Mouse (Mus musculus) MEL (cell line): ENCODE data around the gene Rela. TPM values are rescaled to one million over a fixed set of nuclear protein-coding genes. Genes with fewer than 3 reads are reported as not detected.

Experiments used
- DNase-seq: peaks from one replicate; pipeline ENCODE4 v3.0.0; 2011; ENCODE audit warnings: low read depth, low spot score
- H3K27ac ChIP-seq: 2 replicates; pipeline ENCODE4 v1.5.1; 2012; ENCODE audit warnings: low read depth, mild to moderate bottlenecking, control low read depth, low read length, moderate library complexity; ENCODE audit not compliant: control insufficient read depth
- H3K27me3 ChIP-seq, 2 experiments: fragments of 150-350 bp in 1 of 2; sonication (generic) in 1 of 2; 2 replicates each; pipeline ENCODE4 v1.6.1; 2012; ENCODE audit warnings: low read length in 2 of 2, mild to moderate bottlenecking in 2 of 2, improper control_type of control experiment in 1 of 2, moderate library complexity in 1 of 2; ENCODE audit not compliant: insufficient read depth in 2 of 2, control insufficient read depth in 1 of 2
- H3K36me3 ChIP-seq, 2 experiments: 2 replicates each; pipeline ENCODE4 v1.6.1; 2012 to 2014; ENCODE audit warnings: low read length in 2 of 2, improper control_type of control experiment in 1 of 2, inconsistent platforms in 1 of 2, mild to moderate bottlenecking in 1 of 2; ENCODE audit not compliant: insufficient read depth in 2 of 2, control insufficient read depth in 1 of 2
- H3K4me1 ChIP-seq, 2 experiments: fragments of 150-350 bp in 1 of 2; sonication (generic) in 1 of 2; 2 replicates each; pipeline ENCODE4 v1.6.1; 2012; ENCODE audit warnings: low read length in 2 of 2, improper control_type of control experiment in 1 of 2, mild to moderate bottlenecking in 1 of 2; ENCODE audit not compliant: insufficient read depth in 2 of 2, control insufficient read depth in 1 of 2
- H3K4me3 ChIP-seq, 2 experiments: fragments of 150-350 bp in 1 of 2; sonication (generic) in 1 of 2; 2 replicates each; pipeline ENCODE4 v1.5.1; 2012; ENCODE audit warnings: low read depth in 2 of 2, low read length in 2 of 2, mild to moderate bottlenecking in 2 of 2, moderate library complexity in 2 of 2, control low read depth in 1 of 2, improper control_type of control experiment in 1 of 2; ENCODE audit not compliant: control insufficient read depth in 1 of 2, insufficient read depth in 1 of 2
- H3K79me2 ChIP-seq: 2 replicates; pipeline ENCODE4 v1.6.1; 2012; ENCODE audit warnings: mild to moderate bottlenecking, low read length, moderate library complexity; ENCODE audit not compliant: control insufficient read depth, poor library complexity, insufficient read depth
- H3K9ac ChIP-seq: 2 replicates; pipeline ENCODE4 v1.6.1; 2012; ENCODE audit warnings: low read depth, mild to moderate bottlenecking, control low read depth, low read length, moderate library complexity; ENCODE audit not compliant: control insufficient read depth, poor library complexity, severe bottlenecking
- H3K9me3 ChIP-seq: fragments of 150-350 bp; sonication (generic); replicated peaks from 2 replicates; pipeline ENCODE4 v1.6.1; 2012; ENCODE audit warnings: mild to moderate bottlenecking, low read length, improper control_type of control experiment, moderate library complexity; ENCODE audit not compliant: insufficient read depth
- BHLHE40 ChIP-seq: IDR thresholded peaks from 2 replicates; pipeline ENCODE4 v1.6.1; 2012; ENCODE audit warnings: low read depth, mild to moderate bottlenecking, inconsistent platforms, low read length, improper control_type of control experiment, borderline replicate concordance
- CHD1 ChIP-seq: IDR thresholded peaks from 2 replicates; pipeline ENCODE4 v1.6.1; 2012; ENCODE audit warnings: low read depth, mild to moderate bottlenecking, inconsistent platforms, low read length, improper control_type of control experiment
- CHD2 ChIP-seq: IDR thresholded peaks from 2 replicates; pipeline ENCODE4 v1.6.1; 2011; ENCODE audit warnings: low read length, improper control_type of control experiment
- CTCF ChIP-seq, 3 experiments: IDR thresholded peaks in 2 of 3; conservative IDR thresholded peaks in 1 of 3; 2 replicates each; pipeline ENCODE4 v1.5.1; 2011 to 2012; ENCODE audit warnings: low read length in 3 of 3, low read depth in 2 of 3, mild to moderate bottlenecking in 2 of 3, improper control_type of control experiment in 1 of 3, inconsistent platforms in 1 of 3, mixed read lengths in 1 of 3, moderate library complexity in 1 of 3; ENCODE audit not compliant: control insufficient read depth in 1 of 3, insufficient read depth in 1 of 3, poor library complexity in 1 of 3, severe bottlenecking in 1 of 3
- E2F4 ChIP-seq: IDR thresholded peaks from 2 replicates; pipeline ENCODE4 v1.6.1; 2011; ENCODE audit warnings: low read depth, low read length, improper control_type of control experiment, borderline replicate concordance
- ETS1 ChIP-seq: IDR thresholded peaks from 2 replicates; pipeline ENCODE4 v1.6.1; 2012; ENCODE audit warnings: low read depth, mild to moderate bottlenecking, inconsistent platforms, low read length, improper control_type of control experiment, moderate library complexity
- GABPA ChIP-seq: IDR thresholded peaks from 2 replicates; pipeline ENCODE4 v1.6.1; 2012; ENCODE audit warnings: low read depth, mild to moderate bottlenecking, inconsistent platforms, low read length, improper control_type of control experiment, moderate library complexity
- GATA1 ChIP-seq: IDR thresholded peaks from 2 replicates; pipeline ENCODE4 v1.6.1; 2011; ENCODE audit warnings: low read depth, low read length, improper control_type of control experiment
- HCFC1 ChIP-seq: IDR thresholded peaks from 2 replicates; pipeline ENCODE4 v1.6.1; 2012; ENCODE audit warnings: low read depth, mild to moderate bottlenecking, inconsistent platforms, low read length, improper control_type of control experiment, moderate library complexity
- KAT2A ChIP-seq: conservative IDR thresholded peaks from 2 replicates; pipeline ENCODE4 v1.6.1; 2012; ENCODE audit warnings: low read depth, low read length, improper control_type of control experiment, inconsistent platforms
- MAX ChIP-seq: IDR thresholded peaks from 2 replicates; pipeline ENCODE4 v1.6.1; 2011; ENCODE audit warnings: low read length, improper control_type of control experiment
- MEF2A ChIP-seq: IDR thresholded peaks from 2 replicates; pipeline ENCODE4 v1.6.1; 2014; ENCODE audit warnings: low read depth, mild to moderate bottlenecking, inconsistent platforms, low read length, improper control_type of control experiment; ENCODE audit not compliant: poor library complexity, insufficient replicate concordance, severe bottlenecking; ENCODE audit errors: extremely low read depth
- MYC ChIP-seq: IDR thresholded peaks from 2 replicates; pipeline ENCODE4 v1.6.1; 2011; ENCODE audit warnings: low read depth, mild to moderate bottlenecking, low read length, improper control_type of control experiment, moderate library complexity
- NRF1 ChIP-seq: IDR thresholded peaks from 2 replicates; pipeline ENCODE4 v1.6.1; 2014; ENCODE audit warnings: low read depth, mild to moderate bottlenecking, inconsistent platforms, low read length, improper control_type of control experiment, moderate library complexity; ENCODE audit not compliant: poor library complexity, insufficient read depth, severe bottlenecking
- POLR2A ChIP-seq, 2 experiments: IDR thresholded peaks; 2 replicates each; pipeline ENCODE4 v1.6.1; 2011 to 2012; ENCODE audit warnings: low read length in 2 of 2, mild to moderate bottlenecking in 2 of 2, control low read depth in 1 of 2, improper control_type of control experiment in 1 of 2, low read depth in 1 of 2, moderate library complexity in 1 of 2; ENCODE audit not compliant: control insufficient read depth in 1 of 2, insufficient read depth in 1 of 2, poor library complexity in 1 of 2
- POLR2AphosphoS2 ChIP-seq: IDR thresholded peaks from 2 replicates; pipeline ENCODE4 v1.6.1; 2011; ENCODE audit warnings: low read length, improper control_type of control experiment
- POLR2AphosphoS5 ChIP-seq: IDR thresholded peaks from 2 replicates; pipeline ENCODE4 v1.6.1; 2012; ENCODE audit warnings: low read depth, borderline replicate concordance, mild to moderate bottlenecking, inconsistent platforms, low read length, moderate library complexity, mixed read lengths
- RAD21 ChIP-seq: IDR thresholded peaks from 2 replicates; pipeline ENCODE4 v1.6.1; 2011; ENCODE audit warnings: mild to moderate bottlenecking, low read depth, low read length, improper control_type of control experiment
- SIN3A ChIP-seq: IDR thresholded peaks from 2 replicates; pipeline ENCODE4 v1.6.1; 2012; ENCODE audit warnings: low read length, improper control_type of control experiment, inconsistent platforms
- SMC3 ChIP-seq: IDR thresholded peaks from 2 replicates; pipeline ENCODE4 v1.6.1; 2011; ENCODE audit warnings: low read depth, low read length, improper control_type of control experiment
- TBP ChIP-seq: IDR thresholded peaks from 2 replicates; pipeline ENCODE4 v1.8.0; 2011; ENCODE audit warnings: low read depth, low read length, improper control_type of control experiment
- TCF12 ChIP-seq: IDR thresholded peaks from 2 replicates; pipeline ENCODE4 v1.6.1; 2014; ENCODE audit warnings: low read depth, mild to moderate bottlenecking, inconsistent platforms, low read length, improper control_type of control experiment, moderate library complexity
- USF2 ChIP-seq, 2 experiments: IDR thresholded peaks; 2 replicates each; pipeline ENCODE4 v1.6.1; 2011 to 2012; ENCODE audit warnings: improper control_type of control experiment in 2 of 2, low read length in 2 of 2, borderline replicate concordance in 1 of 2, inconsistent platforms in 1 of 2, low read depth in 1 of 2, mild to moderate bottlenecking in 1 of 2; ENCODE audit not compliant: insufficient read depth in 1 of 2
- ZKSCAN1 ChIP-seq: IDR thresholded peaks from 2 replicates; pipeline ENCODE4 v1.6.1; 2012; ENCODE audit warnings: low read depth, mild to moderate bottlenecking, inconsistent platforms, low read length, improper control_type of control experiment, moderate library complexity
- ZMIZ1 ChIP-seq: IDR thresholded peaks from 2 replicates; pipeline ENCODE4 v1.6.1; 2012; ENCODE audit warnings: low read depth, mild to moderate bottlenecking, inconsistent platforms, low read length, improper control_type of control experiment, moderate library complexity
- polyA plus RNA-seq, 2 experiments: library from polyadenylated mRNA; stranded (reverse) in 1 of 2; unstranded in 1 of 2; fragments of >175 nt in 1 of 2; fragments of >200 nt in 1 of 2; gene quantifications; 2 replicates each; pipeline versions ENCODE4 v1.2.1 to v1.2.4; 2012; ENCODE audit warnings: low replicate concordance in 2 of 2, low read depth in 1 of 2; ENCODE audit not compliant: insufficient read length in 2 of 2, insufficient read depth in 1 of 2, missing spikeins in 1 of 2
- total RNA-seq: library from RNA; depleted of rRNA; stranded (reverse); fragments of 300-350 nt; gene quantifications from 2 replicates; pipeline ENCODE4 v1.2.3, GENCODE M21; 2012

Gene Rela
- total and polyA plus RNA-seq, 3 experiments, result 16.4 to 61.7 TPM; not detected in 1

DNA sequence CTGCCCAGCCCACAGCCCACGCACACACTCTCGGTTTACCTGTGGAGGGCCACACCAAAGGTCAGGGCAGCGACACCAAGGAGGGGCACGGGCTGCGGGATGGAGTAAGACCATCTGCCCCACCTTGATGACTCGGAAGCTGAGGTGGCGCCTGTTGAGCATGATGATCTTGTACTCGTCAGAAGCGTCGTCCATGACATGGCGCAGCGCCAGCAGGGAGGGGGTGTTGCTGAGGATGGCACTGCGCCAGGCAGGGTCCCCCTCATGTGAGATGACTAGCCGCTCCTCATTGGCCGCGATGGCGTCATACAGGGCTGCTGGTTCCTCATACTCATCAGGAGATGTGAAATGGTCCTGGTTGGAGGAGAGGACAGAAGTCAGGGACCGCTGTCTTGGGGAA is 29.1 kb downstream of the Rela start:
- Histone ChIP-seq H3K9ac (no peak overlapping the region), H3K79me2 (no peaks in the 10 kb centered on the region; the same call in 1 of the 2 replicates), H3K4me1 (peaks cover 1 to 34% of the 10 kb centered on the region in 2 experiments; a peak in 3 of 4 replicates), H3K27ac (no peak overlapping the region), H3K9me3 (no peaks in the 10 kb centered on the region), H3K27me3 (no peaks in the 10 kb centered on the region), H3K4me3 (no peak overlapping the region), H3K36me3 (peaks cover 2 to 21% of the 10 kb centered on the region in 2 experiments; a peak in 3 of 4 replicates)
- TF ChIP-seq MEF2A, result no peak
- no peak for TF ChIP-seq ETS1
- TF ChIP-seq HCFC1, result no peak
- no peak for TF ChIP-seq SMC3
- TF ChIP-seq BHLHE40, result no peak
- no peak for TF ChIP-seq CHD1
- no peak for TF ChIP-seq POLR2AphosphoS2
- no peak for TF ChIP-seq MYC
- TF ChIP-seq E2F4, result no peak
- no peak for TF ChIP-seq KAT2A
- no peak for TF ChIP-seq ZMIZ1
- no peak for TF ChIP-seq POLR2A (IDR thresholded peaks at IDR 0.05; ENCODE audit: control insufficient read depth in 1 of 2, insufficient read depth in 1 of 2, low read depth in 1 of 2, low read length in 2 of 2, poor library complexity in 1 of 2)
- TF ChIP-seq ZKSCAN1, result no peak
- no peak for TF ChIP-seq MAX
- TF ChIP-seq SIN3A, result no peak
- DNase-seq, result no peak

- Histone ChIP-seq H3K27ac (no peak overlapping the region), H3K36me3 (peaks cover 4 to 21% of the 10 kb centered on the region in 2 experiments; a peak in 3 of 4 replicates)
- DNase-seq, result no peak
These were observed 31.1 kb downstream of the Rela start for GRCm38 (mm10) chr19:5668372-5668771.

More at GRCm38 (mm10) chr19:5668372-5668771, 31.1 kb downstream of the Rela start:
- TF ChIP-seq ZKSCAN1 (no peak), BHLHE40 (no peak), HCFC1 (no peak), MAX (no peak), USF2 (IDR thresholded peaks at IDR 0.05; ENCODE audit: borderline replicate concordance in 1 of 2, insufficient read depth in 1 of 2, low read depth in 1 of 2, low read length in 2 of 2) (no peak), TBP (no peak), NRF1 (no peak), CHD2 (no peak), TCF12 (no peak), GABPA (no peak), CHD1 (no peak), POLR2AphosphoS5 (no peak), CTCF (IDR thresholded peaks at IDR 0.05 in 2 of 3, conservative IDR thresholded peaks at IDR 0.05 in 1 of 3; ENCODE audit: control insufficient read depth in 1 of 3, insufficient read depth in 1 of 3, low read depth in 2 of 3, low read length in 3 of 3, poor library complexity in 1 of 3, severe bottlenecking in 1 of 3) (no peak), POLR2AphosphoS2 (no peak), GATA1 (no peak), RAD21 (no peak)
- no peaks in the 10 kb centered on the region for H3K27me3 ChIP-seq
- H3K79me2 ChIP-seq, result no peaks in the 10 kb centered on the region; the same call in 1 of the 2 replicates
- H3K9ac ChIP-seq, result no peak overlapping the region
- H3K4me3 ChIP-seq, result no peak overlapping the region
- peaks cover 1 to 28% of the 10 kb centered on the region in 2 experiments; a peak in 3 of 4 replicates for H3K4me1 ChIP-seq
- no peaks in the 10 kb centered on the region for H3K9me3 ChIP-seq
